Mouse (Mus musculus) MEL (cell line): Measurements from ENCODE around the gene Fam171a2. TPM values are rescaled to one million over a fixed set of nuclear protein-coding genes. Genes with fewer than 3 reads are reported as not detected.

ENCODE experiments used
- DNase-seq: peaks from one replicate; pipeline ENCODE4 v3.0.0; 2011; ENCODE audit warnings: low read depth, low spot score
- H3K27ac ChIP-seq: 2 replicates; pipeline ENCODE4 v1.5.1; 2012; ENCODE audit warnings: low read depth, mild to moderate bottlenecking, control low read depth, low read length, moderate library complexity; ENCODE audit not compliant: control insufficient read depth
- H3K27me3 ChIP-seq, 2 experiments: fragments of 150-350 bp in 1 of 2; sonication (generic) in 1 of 2; 2 replicates each; pipeline ENCODE4 v1.6.1; 2012; ENCODE audit warnings: low read length in 2 of 2, mild to moderate bottlenecking in 2 of 2, improper control_type of control experiment in 1 of 2, moderate library complexity in 1 of 2; ENCODE audit not compliant: insufficient read depth in 2 of 2, control insufficient read depth in 1 of 2
- H3K36me3 ChIP-seq, 2 experiments: 2 replicates each; pipeline ENCODE4 v1.6.1; 2012 to 2014; ENCODE audit warnings: low read length in 2 of 2, improper control_type of control experiment in 1 of 2, inconsistent platforms in 1 of 2, mild to moderate bottlenecking in 1 of 2; ENCODE audit not compliant: insufficient read depth in 2 of 2, control insufficient read depth in 1 of 2
- H3K4me1 ChIP-seq, 2 experiments: fragments of 150-350 bp in 1 of 2; sonication (generic) in 1 of 2; 2 replicates each; pipeline ENCODE4 v1.6.1; 2012; ENCODE audit warnings: low read length in 2 of 2, improper control_type of control experiment in 1 of 2, mild to moderate bottlenecking in 1 of 2; ENCODE audit not compliant: insufficient read depth in 2 of 2, control insufficient read depth in 1 of 2
- H3K4me3 ChIP-seq, 2 experiments: fragments of 150-350 bp in 1 of 2; sonication (generic) in 1 of 2; 2 replicates each; pipeline ENCODE4 v1.5.1; 2012; ENCODE audit warnings: low read depth in 2 of 2, low read length in 2 of 2, mild to moderate bottlenecking in 2 of 2, moderate library complexity in 2 of 2, control low read depth in 1 of 2, improper control_type of control experiment in 1 of 2; ENCODE audit not compliant: control insufficient read depth in 1 of 2, insufficient read depth in 1 of 2
- H3K79me2 ChIP-seq: 2 replicates; pipeline ENCODE4 v1.6.1; 2012; ENCODE audit warnings: mild to moderate bottlenecking, low read length, moderate library complexity; ENCODE audit not compliant: control insufficient read depth, poor library complexity, insufficient read depth
- H3K9ac ChIP-seq: 2 replicates; pipeline ENCODE4 v1.6.1; 2012; ENCODE audit warnings: low read depth, mild to moderate bottlenecking, control low read depth, low read length, moderate library complexity; ENCODE audit not compliant: control insufficient read depth, poor library complexity, severe bottlenecking
- H3K9me3 ChIP-seq: fragments of 150-350 bp; sonication (generic); replicated peaks from 2 replicates; pipeline ENCODE4 v1.6.1; 2012; ENCODE audit warnings: mild to moderate bottlenecking, low read length, improper control_type of control experiment, moderate library complexity; ENCODE audit not compliant: insufficient read depth
- CHD2 ChIP-seq: IDR thresholded peaks from 2 replicates; pipeline ENCODE4 v1.6.1; 2011; ENCODE audit warnings: low read length, improper control_type of control experiment
- CTCF ChIP-seq, 3 experiments: IDR thresholded peaks in 2 of 3; conservative IDR thresholded peaks in 1 of 3; 2 replicates each; pipeline ENCODE4 v1.5.1; 2011 to 2012; ENCODE audit warnings: low read length in 3 of 3, low read depth in 2 of 3, mild to moderate bottlenecking in 2 of 3, improper control_type of control experiment in 1 of 3, inconsistent platforms in 1 of 3, mixed read lengths in 1 of 3, moderate library complexity in 1 of 3; ENCODE audit not compliant: control insufficient read depth in 1 of 3, insufficient read depth in 1 of 3, poor library complexity in 1 of 3, severe bottlenecking in 1 of 3
- E2F4 ChIP-seq: IDR thresholded peaks from 2 replicates; pipeline ENCODE4 v1.6.1; 2011; ENCODE audit warnings: low read depth, low read length, improper control_type of control experiment, borderline replicate concordance
- ELF1 ChIP-seq: IDR thresholded peaks from 2 replicates; pipeline ENCODE4 v1.6.1; 2014; ENCODE audit warnings: low read depth, mild to moderate bottlenecking, inconsistent platforms, low read length, improper control_type of control experiment, moderate library complexity
- EP300 ChIP-seq, 2 experiments: IDR thresholded peaks; 2 replicates each; pipeline ENCODE4 v1.6.1; 2011; ENCODE audit warnings: improper control_type of control experiment in 2 of 2, low read length in 2 of 2, low read depth in 1 of 2, mild to moderate bottlenecking in 1 of 2
- ETS1 ChIP-seq: IDR thresholded peaks from 2 replicates; pipeline ENCODE4 v1.6.1; 2012; ENCODE audit warnings: low read depth, mild to moderate bottlenecking, inconsistent platforms, low read length, improper control_type of control experiment, moderate library complexity
- GABPA ChIP-seq: IDR thresholded peaks from 2 replicates; pipeline ENCODE4 v1.6.1; 2012; ENCODE audit warnings: low read depth, mild to moderate bottlenecking, inconsistent platforms, low read length, improper control_type of control experiment, moderate library complexity
- GATA1 ChIP-seq: IDR thresholded peaks from 2 replicates; pipeline ENCODE4 v1.6.1; 2011; ENCODE audit warnings: low read depth, low read length, improper control_type of control experiment
- MAX ChIP-seq: IDR thresholded peaks from 2 replicates; pipeline ENCODE4 v1.6.1; 2011; ENCODE audit warnings: low read length, improper control_type of control experiment
- MEF2A ChIP-seq: IDR thresholded peaks from 2 replicates; pipeline ENCODE4 v1.6.1; 2014; ENCODE audit warnings: low read depth, mild to moderate bottlenecking, inconsistent platforms, low read length, improper control_type of control experiment; ENCODE audit not compliant: poor library complexity, insufficient replicate concordance, severe bottlenecking; ENCODE audit errors: extremely low read depth
- MXI1 ChIP-seq: IDR thresholded peaks from 2 replicates; pipeline ENCODE4 v1.6.1; 2011; ENCODE audit warnings: mild to moderate bottlenecking, low read depth, low read length, improper control_type of control experiment
- MYB ChIP-seq: IDR thresholded peaks from 2 replicates; pipeline ENCODE4 v1.6.1; 2011; ENCODE audit warnings: mild to moderate bottlenecking, low read depth, low read length, improper control_type of control experiment
- NELFE ChIP-seq: IDR thresholded peaks from 2 replicates; pipeline ENCODE4 v1.6.1; 2011; ENCODE audit warnings: low read depth, low read length, improper control_type of control experiment
- NRF1 ChIP-seq: IDR thresholded peaks from 2 replicates; pipeline ENCODE4 v1.6.1; 2014; ENCODE audit warnings: low read depth, mild to moderate bottlenecking, inconsistent platforms, low read length, improper control_type of control experiment, moderate library complexity; ENCODE audit not compliant: poor library complexity, insufficient read depth, severe bottlenecking
- POLR2A ChIP-seq, 2 experiments: IDR thresholded peaks; 2 replicates each; pipeline ENCODE4 v1.6.1; 2011 to 2012; ENCODE audit warnings: low read length in 2 of 2, mild to moderate bottlenecking in 2 of 2, control low read depth in 1 of 2, improper control_type of control experiment in 1 of 2, low read depth in 1 of 2, moderate library complexity in 1 of 2; ENCODE audit not compliant: control insufficient read depth in 1 of 2, insufficient read depth in 1 of 2, poor library complexity in 1 of 2
- POLR2AphosphoS5 ChIP-seq: IDR thresholded peaks from 2 replicates; pipeline ENCODE4 v1.6.1; 2012; ENCODE audit warnings: low read depth, borderline replicate concordance, mild to moderate bottlenecking, inconsistent platforms, low read length, moderate library complexity, mixed read lengths
- RAD21 ChIP-seq: IDR thresholded peaks from 2 replicates; pipeline ENCODE4 v1.6.1; 2011; ENCODE audit warnings: mild to moderate bottlenecking, low read depth, low read length, improper control_type of control experiment
- SIN3A ChIP-seq: IDR thresholded peaks from 2 replicates; pipeline ENCODE4 v1.6.1; 2012; ENCODE audit warnings: low read length, improper control_type of control experiment, inconsistent platforms
- SMC3 ChIP-seq: IDR thresholded peaks from 2 replicates; pipeline ENCODE4 v1.6.1; 2011; ENCODE audit warnings: low read depth, low read length, improper control_type of control experiment
- TBP ChIP-seq: IDR thresholded peaks from 2 replicates; pipeline ENCODE4 v1.8.0; 2011; ENCODE audit warnings: low read depth, low read length, improper control_type of control experiment
- TCF12 ChIP-seq: IDR thresholded peaks from 2 replicates; pipeline ENCODE4 v1.6.1; 2014; ENCODE audit warnings: low read depth, mild to moderate bottlenecking, inconsistent platforms, low read length, improper control_type of control experiment, moderate library complexity
- USF1 ChIP-seq: IDR thresholded peaks from 2 replicates; pipeline ENCODE4 v1.6.1; 2014; ENCODE audit warnings: low read depth, mild to moderate bottlenecking, inconsistent platforms, low read length, improper control_type of control experiment, moderate library complexity
- ZC3H11A ChIP-seq: IDR thresholded peaks from 2 replicates; pipeline ENCODE4 v1.6.1; 2012; ENCODE audit warnings: low read depth, mild to moderate bottlenecking, inconsistent platforms, low read length, improper control_type of control experiment
- ZKSCAN1 ChIP-seq: IDR thresholded peaks from 2 replicates; pipeline ENCODE4 v1.6.1; 2012; ENCODE audit warnings: low read depth, mild to moderate bottlenecking, inconsistent platforms, low read length, improper control_type of control experiment, moderate library complexity
- ZMIZ1 ChIP-seq: IDR thresholded peaks from 2 replicates; pipeline ENCODE4 v1.6.1; 2012; ENCODE audit warnings: low read depth, mild to moderate bottlenecking, inconsistent platforms, low read length, improper control_type of control experiment, moderate library complexity
- ZNF384 ChIP-seq: IDR thresholded peaks from 2 replicates; pipeline ENCODE4 v1.6.1; 2012; ENCODE audit warnings: low read depth, mild to moderate bottlenecking, inconsistent platforms, low read length, improper control_type of control experiment
- polyA plus RNA-seq, 2 experiments: library from polyadenylated mRNA; stranded (reverse) in 1 of 2; unstranded in 1 of 2; fragments of >175 nt in 1 of 2; fragments of >200 nt in 1 of 2; gene quantifications; 2 replicates each; pipeline versions ENCODE4 v1.2.1 to v1.2.4; 2012; ENCODE audit warnings: low replicate concordance in 2 of 2, low read depth in 1 of 2; ENCODE audit not compliant: insufficient read length in 2 of 2, insufficient read depth in 1 of 2, missing spikeins in 1 of 2
- total RNA-seq: library from RNA; depleted of rRNA; stranded (reverse); fragments of 300-350 nt; gene quantifications from 2 replicates; pipeline ENCODE4 v1.2.3, GENCODE M21; 2012

The Fam171a2 gene
- total and polyA plus RNA-seq, 3 experiments, result 2.0 to 8.8 TPM; not detected in 1

- no peak overlapping the region for H3K27ac ChIP-seq
- H3K4me3 ChIP-seq, result no peak overlapping the region
These were observed 14.6 kb downstream of the Fam171a2 start for GRCm38 (mm10) chr11:102432896-102433295.

GRCm38 (mm10) chr11:102432115-102432843, 15.2 kb downstream of the Fam171a2 start:
- peaks cover 2% of the 10 kb centered on the region; the same call in 1 of the 2 replicates for H3K79me2 ChIP-seq
- no peaks in the 10 kb centered on the region for H3K27me3 ChIP-seq

More at GRCm38 (mm10) chr11:102432896-102433295, 14.6 kb downstream of the Fam171a2 start:
- no peak for TF ChIP-seq NRF1
- TF ChIP-seq USF1, result no peak
- no peak for TF ChIP-seq E2F4
- TF ChIP-seq ZC3H11A, result no peak
- TF ChIP-seq MXI1, result 0 out of 2 replicates have a peak, but pooled peaks have one; percentile 8
- TF ChIP-seq, all 39 proteins: peak for 1
- Histone ChIP-seq H3K9me3 (no peaks in the 10 kb centered on the region), H3K79me2 (peaks cover 2% of the 10 kb centered on the region; the same call in 1 of the 2 replicates), H3K9ac (no peak overlapping the region), H3K36me3 (peaks cover 0 to 11% of the 10 kb centered on the region in 2 experiments; a peak in 3 of 4 replicates), H3K4me1 (peaks cover 5 to 22% of the 10 kb centered on the region in 2 experiments), H3K27me3 (no peaks in the 10 kb centered on the region)
- DNase-seq, result no peak

More at GRCm38 (mm10) chr11:102432115-102432843, 15.2 kb downstream of the Fam171a2 start:
- H3K9me3 ChIP-seq, result no peaks in the 10 kb centered on the region
- H3K9ac ChIP-seq, result peak overlapping the region; percentile 67
- TF ChIP-seq MXI1 (0 out of 2 replicates have a peak, but pooled peaks have one; percentile 43), SMC3 (no peak), TCF12 (no peak), ZNF384 (no peak), GABPA (no peak), GATA1 (no peak), ETS1 (peak; percentile 61), TBP (peak; percentile 44; the same call in 1 of the 2 replicates), RAD21 (no peak), SIN3A (0 out of 2 replicates have a peak, but pooled peaks have one; percentile 21), CTCF (IDR thresholded peaks at IDR 0.05 in 2 of 3, conservative IDR thresholded peaks at IDR 0.05 in 1 of 3; ENCODE audit: control insufficient read depth in 1 of 3, insufficient read depth in 1 of 3, low read depth in 2 of 3, low read length in 3 of 3, poor library complexity in 1 of 3, severe bottlenecking in 1 of 3) (no peak), ELF1 (no peak), ZMIZ1 (no peak), MAX (no peak), ZC3H11A (no peak), ZKSCAN1 (no peak), POLR2A (IDR thresholded peaks at IDR 0.05; ENCODE audit: control insufficient read depth in 1 of 2, insufficient read depth in 1 of 2, low read depth in 1 of 2, low read length in 2 of 2, poor library complexity in 1 of 2) (peak in 1 of 2 experiments; percentile 31; a peak in 1 of 4 replicates), EP300 (IDR thresholded peaks at IDR 0.05; ENCODE audit: low read depth in 1 of 2, low read length in 2 of 2) (no peak), CHD2 (no peak), USF1 (peak; percentile 72), E2F4 (no peak), MYB (no peak), NELFE (0 out of 2 replicates have a peak, but pooled peaks have one; percentile 22), POLR2AphosphoS5 (no peak), MEF2A (no peak)
- peak overlapping the region; percentile 62 to 79 for H3K4me3 ChIP-seq
- H3K36me3 ChIP-seq, result peaks cover 0 to 11% of the 10 kb centered on the region in 2 experiments; a peak in 3 of 4 replicates
- peak overlapping the region; percentile 22 for H3K27ac ChIP-seq
- peak; percentile 78 for DNase-seq
- H3K4me1 ChIP-seq, result peaks cover 5 to 22% of the 10 kb centered on the region in 2 experiments
